Mouse (Mus musculus) layer of hippocampus, adult 2 months (tissue): ENCODE results near the gene Plet1. TPM values are rescaled to one million over a fixed set of nuclear protein-coding genes. Genes with fewer than 3 reads are reported as not detected.

Experiments
- DNase-seq, 2 experiments: peaks; one replicate each; pipeline ENCODE4 v3.0.0; 2022; ENCODE audit warnings: low spot score in 2 of 2
- H3K27ac ChIP-seq: fragments of 200-600 bp; 2 replicates; pipeline ENCODE4 v1.8.1; 2022
- H3K4me3 ChIP-seq: fragments of 200-600 bp; 2 replicates; pipeline ENCODE4 v1.8.1; 2022; ENCODE audit warnings: mild to moderate bottlenecking
- CTCF ChIP-seq: fragments of 200-600 bp; conservative IDR thresholded peaks from 2 replicates; pipeline ENCODE4 v1.8.1; 2022; ENCODE audit warnings: antibody characterized with exemption, mild to moderate bottlenecking, moderate library complexity
- long read RNA-seq, 2 experiments: library from polyadenylated mRNA; stranded (forward); transcript quantifications; one replicate each; pipeline ENCODE4 v2.0.0; 2021; ENCODE audit warnings: borderline mapping rate in 2 of 2
- total RNA-seq, 2 experiments: library from RNA; stranded (reverse); gene quantifications; 2 replicates each; pipeline ENCODE4 v1.2.3; 2021

Plet1 gene
- not detected for total RNA-seq
- long read RNA-seq, experiment 1: 0 reads
- long read RNA-seq, experiment 2: 0 reads

- no peak within 1 kb of the TSS for H3K27ac ChIP-seq
- H3K4me3 ChIP-seq: no peak within 1 kb of the TSS
- TF ChIP-seq CTCF: no peak
- DNase-seq: no peak
Observed at GRCm38 (mm10) chr9:50494311-50494710, at the start of gene Plet1. Gene Plet1 (plus strand): TSS chr9:50494525.

- no peak for TF ChIP-seq CTCF
- Histone ChIP-seq H3K4me3 (no peak overlapping the region), H3K27ac (no peak overlapping the region)
- DNase-seq: peak in 1 of 2 experiments; percentile 21
Observed at GRCm38 (mm10) chr9:50449048-50449447, 45.3 kb upstream of the Plet1 start.

- Histone ChIP-seq H3K27ac (peak overlapping the region; percentile 92), H3K4me3 (peak overlapping the region; percentile 17)
- peak; percentile 63 to 79 for DNase-seq
- no peak for TF ChIP-seq CTCF
Observed at GRCm38 (mm10) chr9:50451456-50452218, 42.7 kb upstream of the Plet1 start.

- TF ChIP-seq CTCF: peak; percentile 98
- H3K27ac ChIP-seq: peak overlapping the region; percentile 92
- peak; percentile 72 to 89 for DNase-seq
- H3K4me3 ChIP-seq: peak overlapping the region; percentile 17
Observed at GRCm38 (mm10) chr9:50452303-50452775, 42.0 kb upstream of the Plet1 start.

- Histone ChIP-seq H3K27ac (no peak overlapping the region), H3K4me3 (no peak overlapping the region)
- DNase-seq: no peak
- TF ChIP-seq CTCF: no peak
Observed at GRCm38 (mm10) chr9:50457596-50457995, 36.7 kb upstream of the Plet1 start.

GRCm38 (mm10) chr9:50459537-50459936 is 34.8 kb upstream of the Plet1 start:
- no peak for TF ChIP-seq CTCF
- DNase-seq: no peak
- Histone ChIP-seq H3K27ac (no peak overlapping the region), H3K4me3 (no peak overlapping the region)

GRCm38 (mm10) chr9:50462494-50463204 is 31.7 kb upstream of the Plet1 start:
- peak; percentile 91 for TF ChIP-seq CTCF
- H3K4me3 ChIP-seq: no peak overlapping the region; the same call in 1 of the 2 replicates
- no peak overlapping the region for H3K27ac ChIP-seq
- peak; percentile 43 to 70 for DNase-seq

- Histone ChIP-seq H3K27ac (no peak overlapping the region), H3K4me3 (no peak overlapping the region)
- no peak for DNase-seq
- TF ChIP-seq CTCF: no peak; the same call in 1 of the 2 replicates
Observed at GRCm38 (mm10) chr9:50463205-50463508, 31.2 kb upstream of the Plet1 start.

- Histone ChIP-seq H3K27ac (no peak overlapping the region), H3K4me3 (no peak overlapping the region)
- TF ChIP-seq CTCF: no peak
- no peak for DNase-seq
Observed at GRCm38 (mm10) chr9:50470377-50471100, 23.8 kb upstream of the Plet1 start.

GRCm38 (mm10) chr9:50471181-50471901 is 23.0 kb upstream of the Plet1 start:
- Histone ChIP-seq H3K4me3 (no peak overlapping the region), H3K27ac (no peak overlapping the region)
- TF ChIP-seq CTCF: no peak
- no peak for DNase-seq

- Histone ChIP-seq H3K27ac (no peak overlapping the region), H3K4me3 (no peak overlapping the region)
- TF ChIP-seq CTCF: no peak
- no peak for DNase-seq
Observed at GRCm38 (mm10) chr9:50475318-50475717, 19.0 kb upstream of the Plet1 start.

- TF ChIP-seq CTCF: no peak
- no peak overlapping the region for H3K27ac ChIP-seq
- no peak overlapping the region for H3K4me3 ChIP-seq
- no peak for DNase-seq
Observed at GRCm38 (mm10) chr9:50475745-50476144, 18.6 kb upstream of the Plet1 start.
